Comparison of ENCODE assay signal across 19 mouse cellular contexts in genomic region chr2:165815103-165815880, GRCm38 (mm10).
DNase-seq lines count a peak whose midpoint lies in the region; ATAC-seq and TF ChIP-seq lines count a peak whose summit lies in the region.
"Had no signal": no experiment of that assay in that cellular context is flagged by ENCODE, and none has a peak within 500 bp of the region (broad histone marks: within the 10 kb centered on the region; RNA-seq: fewer than 3 reads in every experiment).

No protein-coding gene starts in this region.

- no peak for TF ChIP-seq CTCF in forebrain, postnatal 0 days (IDR thresholded peaks at IDR 0.05; ENCODE audit: low read depth)

- H3K36me3 ChIP-seq in hindbrain, embryonic 10.5 days = peaks cover 99% of the 10 kb centered on the region
- H3K36me3 ChIP-seq in hindbrain, embryonic 16.5 days (ENCODE audit: control insufficient read depth, insufficient read depth, low read length) = peaks cover 24% of the 10 kb centered on the region
- peaks cover 28% of the 10 kb centered on the region for H3K36me3 ChIP-seq in midbrain, embryonic 15.5 days (replicated peaks)
- peaks cover 28% of the 10 kb centered on the region for H3K36me3 ChIP-seq in midbrain, embryonic 16.5 days (ENCODE audit: control insufficient read depth, insufficient read depth, low read length)
- H3K36me3 ChIP-seq in forebrain, postnatal 0 days (ENCODE audit: insufficient read depth) = peaks cover 62% of the 10 kb centered on the region

- WGBS in hindbrain, embryonic 10.5 days = 94% methylated on average over 28 of the region's 28 CpGs
- 72% methylated on average over 27 of the region's 28 CpGs for WGBS in hindbrain, embryonic 16.5 days
- WGBS in midbrain, embryonic 15.5 days = 86% methylated on average over 25 of the region's 28 CpGs
- 76% methylated on average over 26 of the region's 28 CpGs for WGBS in midbrain, embryonic 16.5 days
- WGBS in forebrain, postnatal 0 days = 80% methylated on average over 26 of the region's 28 CpGs

- no peaks in the 10 kb centered on the region for H3K27me3 ChIP-seq in hindbrain, embryonic 10.5 days (ENCODE audit: insufficient read depth, poor library complexity, severe bottlenecking)
- H3K27me3 ChIP-seq in hindbrain, embryonic 16.5 days (replicated peaks; ENCODE audit: control insufficient read depth, insufficient read depth, low read length) = no peaks in the 10 kb centered on the region
- no peaks in the 10 kb centered on the region for H3K27me3 ChIP-seq in midbrain, embryonic 15.5 days (replicated peaks)
- no peaks in the 10 kb centered on the region for H3K27me3 ChIP-seq in midbrain, embryonic 16.5 days (ENCODE audit: control insufficient read depth, insufficient read depth, low read depth, low read length)
- no peaks in the 10 kb centered on the region for H3K27me3 ChIP-seq in forebrain, postnatal 0 days (ENCODE audit: insufficient read depth, low read length)
- H3K27me3 ChIP-seq: heart, embryonic 15.5 days; hindbrain, embryonic 15.5 days; liver, embryonic 15.5 days; stomach, embryonic 15.5 days had no signal

- no peak overlapping the region for H3K9ac ChIP-seq in hindbrain, embryonic 16.5 days (ENCODE audit: low read depth, low read length)
- H3K9ac ChIP-seq in midbrain, embryonic 15.5 days = no peak overlapping the region
- H3K9ac ChIP-seq in midbrain, embryonic 16.5 days (ENCODE audit: low read depth, low read length) = no peak overlapping the region
- no peak overlapping the region for H3K9ac ChIP-seq in forebrain, postnatal 0 days
- H3K9ac ChIP-seq: heart, embryonic 15.5 days; hindbrain, embryonic 15.5 days; liver, embryonic 15.5 days; stomach, embryonic 15.5 days had no signal

- H3K9me3 ChIP-seq in hindbrain, embryonic 10.5 days = no peaks in the 10 kb centered on the region
- H3K9me3 ChIP-seq in hindbrain, embryonic 16.5 days (ENCODE audit: control insufficient read depth, low read length) = no peaks in the 10 kb centered on the region
- no peaks in the 10 kb centered on the region for H3K9me3 ChIP-seq in midbrain, embryonic 15.5 days
- H3K9me3 ChIP-seq in midbrain, embryonic 16.5 days (replicated peaks; ENCODE audit: control insufficient read depth, low read length, poor library complexity, severe bottlenecking) = no peaks in the 10 kb centered on the region
- H3K9me3 ChIP-seq in forebrain, postnatal 0 days (ENCODE audit: low read length) = no peaks in the 10 kb centered on the region
- H3K9me3 ChIP-seq: heart, embryonic 15.5 days; hindbrain, embryonic 15.5 days; liver, embryonic 15.5 days; stomach, embryonic 15.5 days had no signal

- H3K27ac ChIP-seq in hindbrain, embryonic 10.5 days = 0 out of 2 replicates have a peak overlapping the region, but pooled peaks have one; percentile 20
- H3K27ac ChIP-seq in hindbrain, embryonic 16.5 days (ENCODE audit: low read depth, low read length) = no peak overlapping the region
- peak overlapping the region; percentile 26; the same call in 1 of the 2 replicates for H3K27ac ChIP-seq in midbrain, embryonic 15.5 days
- H3K27ac ChIP-seq in midbrain, embryonic 16.5 days (ENCODE audit: low read length) = no peak overlapping the region
- peak overlapping the region; percentile 29; the same call in 1 of the 2 replicates for H3K27ac ChIP-seq in forebrain, postnatal 0 days (ENCODE audit: low read depth, low read length)
- H3K27ac ChIP-seq: liver, embryonic 15.5 days; stomach, embryonic 15.5 days had no signal

- peaks cover 7% of the 10 kb centered on the region for H3K4me1 ChIP-seq in hindbrain, embryonic 10.5 days (replicated peaks)
- peaks cover 3% of the 10 kb centered on the region; the same call in 1 of the 2 replicates for H3K4me1 ChIP-seq in hindbrain, embryonic 16.5 days (ENCODE audit: control insufficient read depth, insufficient read depth, low read depth, low read length)
- H3K4me1 ChIP-seq in midbrain, embryonic 15.5 days = peaks cover 8% of the 10 kb centered on the region
- H3K4me1 ChIP-seq in midbrain, embryonic 16.5 days (ENCODE audit: control insufficient read depth, insufficient read depth, low read length) = 0 out of 2 replicates have a peak, but pooled peaks cover 3% of the 10 kb centered on the region
- no peaks in the 10 kb centered on the region for H3K4me1 ChIP-seq in forebrain, postnatal 0 days (ENCODE audit: insufficient read depth)
- H3K4me1 ChIP-seq: liver, embryonic 15.5 days had no signal

- DNase-seq in hindbrain, embryonic 10.5 days (ENCODE audit: low spot score) = no peak
- DNase-seq in forebrain, postnatal 0 days = no peak
- DNase-seq in embryo, embryonic 11 days = no peak
- DNase-seq in c-Kit-positive CD71-positive TER-119-positive erythroid progenitor cells, embryonic 14.5 days (ENCODE audit: low spot score) = no peak
- DNase-seq: adrenal gland, adult 8-10 months; cerebellum, adult 11 months; cerebellum, postnatal 25 days; kidney, adult 11 months; right cerebral cortex, adult 18-20 months; thymus, adult 2 months had no signal

- ATAC-seq in hindbrain, embryonic 16.5 days = no peak
- ATAC-seq in midbrain, embryonic 15.5 days (replicated peaks) = no peak
- no peak for ATAC-seq in midbrain, embryonic 16.5 days
- no peak for ATAC-seq in forebrain, postnatal 0 days
- ATAC-seq: lung, postnatal 0 days had no signal

- no peak overlapping the region for H3K4me3 ChIP-seq in hindbrain, embryonic 10.5 days
- H3K4me3 ChIP-seq in hindbrain, embryonic 16.5 days (ENCODE audit: low read length) = no peak overlapping the region
- no peak overlapping the region for H3K4me3 ChIP-seq in midbrain, embryonic 15.5 days
- H3K4me3 ChIP-seq in midbrain, embryonic 16.5 days (ENCODE audit: low read depth, low read length) = no peak overlapping the region
- no peak overlapping the region for H3K4me3 ChIP-seq in forebrain, postnatal 0 days (ENCODE audit: low read depth, low read length)
- H3K4me3 ChIP-seq: heart, embryonic 15.5 days; hindbrain, embryonic 15.5 days; liver, embryonic 15.5 days; myocyte; stomach, embryonic 15.5 days had no signal

- no peak overlapping the region for H3K4me2 ChIP-seq in hindbrain, embryonic 16.5 days (ENCODE audit: low read length)
- no peak overlapping the region for H3K4me2 ChIP-seq in midbrain, embryonic 15.5 days
- H3K4me2 ChIP-seq in midbrain, embryonic 16.5 days (ENCODE audit: low read length) = no peak overlapping the region
- no peak overlapping the region for H3K4me2 ChIP-seq in forebrain, postnatal 0 days (ENCODE audit: low read depth)
- H3K4me2 ChIP-seq: heart, embryonic 15.5 days; hindbrain, embryonic 15.5 days; liver, embryonic 15.5 days; stomach, embryonic 15.5 days had no signal

Comparison
In these comparisons a context has a peak if more than half of its experiments do, and no peak if none do; other contexts are left out.
1. H3K27ac ChIP-seq: peak in hindbrain, embryonic 10.5 days (single experiment), midbrain, embryonic 15.5 days (single experiment) and forebrain, postnatal 0 days (single experiment); none in hindbrain, embryonic 16.5 days (single experiment) and midbrain, embryonic 16.5 days (single experiment).